Mouse (Mus musculus): ENCODE data around the gene Gm49776.

DNA sequence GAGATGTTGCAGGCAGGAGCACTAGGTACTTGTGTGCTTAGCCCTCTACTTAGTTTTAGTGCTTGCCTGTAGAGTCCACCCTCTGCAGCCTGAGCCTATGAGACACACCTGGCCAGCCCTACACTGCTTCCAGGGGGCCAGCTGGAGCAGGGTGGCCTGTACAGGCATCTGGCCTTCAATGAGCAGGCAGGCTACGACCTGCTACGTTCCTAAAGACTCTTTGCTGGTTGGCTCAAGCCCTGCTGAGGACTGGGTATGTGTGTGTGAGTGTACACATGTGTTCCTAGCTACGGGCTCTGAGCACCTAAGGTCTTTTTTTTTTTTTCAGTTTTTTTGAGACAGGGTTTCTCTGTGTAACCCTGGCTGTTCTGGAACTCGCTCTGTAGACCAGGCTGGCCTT, 26.7 kb downstream of the Gm49776 start:
- TF ChIP-seq CTCF (IDR thresholded peaks at IDR 0.05; ENCODE audit: extremely low read depth, insufficient read length, insufficient replicate concordance, low read depth, low read length) (no peak), POLR2A (IDR thresholded peaks at IDR 0.05; ENCODE audit: low read depth, low read length) (no peak)
